Mouse (Mus musculus): ENCODE measurements around the gene Brd2. TPM values are rescaled to one million over a fixed set of nuclear protein-coding genes. Genes with fewer than 3 reads are reported as not detected.

Brd2 gene
- total RNA-seq, 1 experiment = 257 TPM

DNA sequence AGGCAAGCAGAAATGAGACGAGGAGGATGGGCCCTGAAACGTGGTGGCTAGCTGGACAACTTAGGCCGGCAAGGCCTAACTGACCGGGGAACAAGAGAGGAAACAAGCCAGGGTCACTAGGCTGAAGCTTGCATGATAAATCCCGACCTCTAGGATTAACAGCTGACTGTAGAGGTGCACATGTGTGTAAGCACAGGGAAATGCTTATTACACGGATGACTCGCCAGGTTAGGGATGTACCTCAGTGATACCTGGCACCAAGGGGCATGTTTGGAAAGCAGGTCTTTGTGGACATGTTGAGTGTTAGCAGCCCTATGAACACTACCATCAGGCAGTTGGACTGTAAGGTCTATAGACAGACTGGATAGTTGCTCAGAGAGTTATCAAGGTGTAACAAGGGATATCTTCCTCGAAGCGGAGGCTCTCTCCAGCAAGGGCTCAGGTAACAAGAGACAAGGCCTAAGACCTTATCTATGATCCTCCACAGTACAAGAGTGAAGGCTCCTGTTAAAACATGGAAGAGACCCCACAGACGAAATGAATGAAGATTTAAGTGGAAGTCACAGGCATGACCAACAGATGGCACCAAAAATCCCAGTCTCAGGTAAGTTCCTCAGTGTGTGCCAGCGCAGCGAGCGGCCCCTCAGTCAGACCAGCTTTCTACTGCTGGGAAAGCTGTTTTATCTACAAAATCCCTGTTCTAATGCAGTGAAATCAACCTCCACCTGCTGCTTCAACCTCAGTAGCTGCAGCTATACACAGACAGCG lies 13.2 kb downstream of the Brd2 start:
- H3K4me3 ChIP-seq (ENCODE audit: insufficient read depth in 1 of 2, low read depth in 1 of 2, low read length in 2 of 2, poor library complexity in 1 of 2, severe bottlenecking in 1 of 2) = no peak overlapping the region
- TF ChIP-seq CHD2 (IDR thresholded peaks at IDR 0.05; ENCODE audit: low read depth, low read length) (no peak), MAFK (IDR thresholded peaks at IDR 0.05; ENCODE audit: insufficient read depth, low read depth, low read length) (no peak), ZC3H11A (IDR thresholded peaks at IDR 0.05; ENCODE audit: borderline replicate concordance, low read depth, low read length) (no peak), HCFC1 (IDR thresholded peaks at IDR 0.05; ENCODE audit: borderline replicate concordance, insufficient read depth, low read length) (no peak), ZNF384 (IDR thresholded peaks at IDR 0.05; ENCODE audit: low read depth, low read length) (no peak; the same call in 1 of the 2 replicates)
- no peak for DNase-seq (ENCODE audit: low read depth, low spot score)
- H3K9me3 ChIP-seq (ENCODE audit: control insufficient read depth, insufficient read depth, low read depth, low read length) = no peaks in the 10 kb centered on the region
- no peak overlapping the region for H3K27ac ChIP-seq (ENCODE audit: insufficient read depth, low read depth, low read length, poor library complexity, severe bottlenecking)
- peaks cover 36% of the 10 kb centered on the region for H3K36me3 ChIP-seq (ENCODE audit: control insufficient read depth, insufficient read depth, low read length, poor library complexity, severe bottlenecking)
- no peak overlapping the region for H3K9ac ChIP-seq (ENCODE audit: insufficient read depth, low read depth, low read length, poor library complexity, severe bottlenecking)
- H3K4me1 ChIP-seq (ENCODE audit: control insufficient read depth in 2 of 2, insufficient read depth in 2 of 2, low read length in 2 of 2, poor library complexity in 1 of 2) = peaks cover 0 to 2% of the 10 kb centered on the region in 2 experiments; a peak in 1 of 4 replicates
- in situ Hi-C loops (cut with MboI; ENCODE audit: low sequenced_read_pairs in 2 of 2, unreplicated experiment in 2 of 2) = no loop called here

DNA sequence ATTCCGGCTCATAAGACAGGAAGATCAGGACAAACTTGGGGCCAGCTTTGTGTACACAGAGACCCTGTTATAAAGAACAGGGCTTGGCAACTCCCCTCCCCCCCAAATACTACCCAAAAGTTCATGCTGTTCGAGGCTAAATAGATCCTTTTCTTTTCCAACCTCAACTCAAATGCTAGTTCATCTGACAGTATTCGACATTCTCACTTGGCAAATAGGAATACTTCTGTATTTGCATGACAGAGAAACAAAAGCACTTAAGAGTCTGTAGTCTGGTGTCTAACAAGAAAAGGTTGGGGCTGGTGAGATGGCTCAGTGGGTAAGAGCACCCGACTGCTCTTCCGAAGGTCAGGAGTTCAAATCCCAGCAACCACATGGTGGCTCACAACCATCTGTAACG lies 14.0 kb downstream of the Brd2 start:
- Histone ChIP-seq H3K4me1 (ENCODE audit: control insufficient read depth in 2 of 2, insufficient read depth in 2 of 2, low read length in 2 of 2, poor library complexity in 1 of 2) (no peaks in the 10 kb centered on the region; a peak in 1 of 4 replicates), H3K4me3 (ENCODE audit: insufficient read depth in 1 of 2, low read depth in 1 of 2, low read length in 2 of 2, poor library complexity in 1 of 2, severe bottlenecking in 1 of 2) (no peak overlapping the region), H3K36me3 (ENCODE audit: control insufficient read depth, insufficient read depth, low read length, poor library complexity, severe bottlenecking) (peaks cover 28% of the 10 kb centered on the region), H3K27ac (ENCODE audit: insufficient read depth, low read depth, low read length, poor library complexity, severe bottlenecking) (no peak overlapping the region), H3K9ac (ENCODE audit: insufficient read depth, low read depth, low read length, poor library complexity, severe bottlenecking) (no peak overlapping the region), H3K9me3 (ENCODE audit: control insufficient read depth, insufficient read depth, low read depth, low read length) (no peaks in the 10 kb centered on the region)
- TF ChIP-seq CHD2 (IDR thresholded peaks at IDR 0.05; ENCODE audit: low read depth, low read length) (no peak), ZC3H11A (IDR thresholded peaks at IDR 0.05; ENCODE audit: borderline replicate concordance, low read depth, low read length) (no peak), MAFK (IDR thresholded peaks at IDR 0.05; ENCODE audit: insufficient read depth, low read depth, low read length) (no peak), ZNF384 (IDR thresholded peaks at IDR 0.05; ENCODE audit: low read depth, low read length) (no peak), HCFC1 (IDR thresholded peaks at IDR 0.05; ENCODE audit: borderline replicate concordance, insufficient read depth, low read length) (no peak)
- in situ Hi-C loops (cut with MboI; ENCODE audit: low sequenced_read_pairs in 2 of 2, unreplicated experiment in 2 of 2) = no loop called here
- no peak for DNase-seq (ENCODE audit: low read depth, low spot score)

DNA sequence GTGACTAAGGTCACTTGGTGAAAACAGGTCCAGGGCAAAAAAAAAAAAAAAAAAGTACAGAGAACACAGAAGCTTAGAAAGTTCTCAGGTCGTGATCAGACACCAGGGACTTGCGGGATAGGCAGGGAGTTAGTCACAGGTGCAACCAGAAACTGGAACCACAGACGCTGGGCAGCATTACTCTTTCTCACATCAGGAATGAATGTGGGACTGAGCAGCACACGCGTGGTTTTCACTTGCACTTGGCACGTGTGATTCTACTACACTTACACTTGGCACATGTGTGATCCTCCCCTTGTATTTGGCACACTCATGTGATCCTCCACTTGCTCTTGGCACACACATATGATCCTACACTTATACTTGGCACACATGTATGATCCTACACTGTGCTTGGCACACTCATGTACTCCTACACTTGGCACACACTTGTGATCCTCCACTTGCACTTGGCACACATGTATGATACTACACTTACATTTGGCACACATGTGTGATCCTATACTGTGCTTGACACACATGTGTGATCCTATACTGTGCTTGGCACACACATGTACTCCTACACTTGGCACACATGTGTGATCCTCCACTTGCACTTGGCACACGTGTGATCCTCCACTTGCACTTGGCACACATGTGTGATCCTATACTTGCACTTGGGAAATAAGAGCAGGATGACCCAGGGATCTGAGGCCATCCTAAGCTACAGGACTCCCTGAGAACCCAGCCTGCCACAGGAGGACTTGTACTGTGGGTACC lies 15.1 kb downstream of the Brd2 start:
- Histone ChIP-seq H3K27ac (ENCODE audit: insufficient read depth, low read depth, low read length, poor library complexity, severe bottlenecking) (no peak overlapping the region), H3K9ac (ENCODE audit: insufficient read depth, low read depth, low read length, poor library complexity, severe bottlenecking) (no peak overlapping the region), H3K4me3 (ENCODE audit: insufficient read depth in 1 of 2, low read depth in 1 of 2, low read length in 2 of 2, poor library complexity in 1 of 2, severe bottlenecking in 1 of 2) (no peak overlapping the region), H3K36me3 (ENCODE audit: control insufficient read depth, insufficient read depth, low read length, poor library complexity, severe bottlenecking) (peaks cover 17% of the 10 kb centered on the region), H3K9me3 (ENCODE audit: control insufficient read depth, insufficient read depth, low read depth, low read length) (no peaks in the 10 kb centered on the region), H3K4me1 (ENCODE audit: control insufficient read depth in 2 of 2, insufficient read depth in 2 of 2, low read length in 2 of 2, poor library complexity in 1 of 2) (no peaks in the 10 kb centered on the region)
- in situ Hi-C loops (cut with MboI; ENCODE audit: low sequenced_read_pairs in 2 of 2, unreplicated experiment in 2 of 2) = no loop called here
- DNase-seq (ENCODE audit: low read depth, low spot score) = no peak
- no peak for TF ChIP-seq ZC3H11A (IDR thresholded peaks at IDR 0.05; ENCODE audit: borderline replicate concordance, low read depth, low read length)
- TF ChIP-seq MAFK (IDR thresholded peaks at IDR 0.05; ENCODE audit: insufficient read depth, low read depth, low read length) = no peak
- no peak for TF ChIP-seq HCFC1 (IDR thresholded peaks at IDR 0.05; ENCODE audit: borderline replicate concordance, insufficient read depth, low read length)
- TF ChIP-seq ZNF384 (IDR thresholded peaks at IDR 0.05; ENCODE audit: low read depth, low read length) = no peak
- TF ChIP-seq CHD2 (IDR thresholded peaks at IDR 0.05; ENCODE audit: low read depth, low read length) = no peak

DNA sequence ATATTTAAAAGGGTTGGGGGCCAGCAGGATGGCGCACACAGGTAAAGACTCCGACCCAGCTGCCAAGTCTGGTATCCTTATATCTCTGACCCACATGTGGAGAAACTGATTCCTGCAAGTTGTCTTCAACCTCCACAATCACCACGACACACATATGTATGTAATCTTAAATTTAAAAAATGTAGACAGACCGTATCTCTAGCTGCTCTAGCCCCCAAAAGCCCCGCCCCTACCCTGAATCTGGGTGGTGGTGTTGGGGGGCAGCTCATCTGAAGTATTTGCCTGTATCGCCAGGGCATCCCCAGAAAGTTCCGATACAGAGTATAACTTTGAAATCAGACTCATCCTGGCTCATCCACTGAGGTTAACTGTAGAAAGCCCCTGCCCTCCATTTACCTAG lies 15.9 kb downstream of the Brd2 start:
- Histone ChIP-seq H3K9ac (ENCODE audit: insufficient read depth, low read depth, low read length, poor library complexity, severe bottlenecking) (no peak overlapping the region), H3K4me1 (ENCODE audit: control insufficient read depth in 2 of 2, insufficient read depth in 2 of 2, low read length in 2 of 2, poor library complexity in 1 of 2) (no peaks in the 10 kb centered on the region), H3K4me3 (ENCODE audit: insufficient read depth in 1 of 2, low read depth in 1 of 2, low read length in 2 of 2, poor library complexity in 1 of 2, severe bottlenecking in 1 of 2) (no peak overlapping the region), H3K36me3 (ENCODE audit: control insufficient read depth, insufficient read depth, low read length, poor library complexity, severe bottlenecking) (peaks cover 10% of the 10 kb centered on the region), H3K27ac (ENCODE audit: insufficient read depth, low read depth, low read length, poor library complexity, severe bottlenecking) (no peak overlapping the region), H3K9me3 (ENCODE audit: control insufficient read depth, insufficient read depth, low read depth, low read length) (no peaks in the 10 kb centered on the region)
- in situ Hi-C loops (cut with MboI; ENCODE audit: low sequenced_read_pairs in 2 of 2, unreplicated experiment in 2 of 2) = no loop called here
- no peak for DNase-seq (ENCODE audit: low read depth, low spot score)
- TF ChIP-seq MAFK (IDR thresholded peaks at IDR 0.05; ENCODE audit: insufficient read depth, low read depth, low read length) (no peak), HCFC1 (IDR thresholded peaks at IDR 0.05; ENCODE audit: borderline replicate concordance, insufficient read depth, low read length) (no peak)

All from ES-E14 (cell line).